Mouse (Mus musculus) adrenal gland, postnatal 25 days (tissue): ENCODE data around the gene H2al1h. TPM values are rescaled to one million over a fixed set of nuclear protein-coding genes. Genes with fewer than 3 reads are reported as not detected.
"Not testable (repeated sequence)": the region's sequence is repeated elsewhere in the genome, so short reads cannot be mapped to it uniquely, and the experiment has no call there.

Experiments
- DNase-seq: peaks from one replicate; pipeline ENCODE4 v3.0.0; 2021; ENCODE audit warnings: mixed read lengths
- long read RNA-seq: library from polyadenylated mRNA; stranded (forward); transcript quantifications from one replicate; pipeline ENCODE4 v2.0.0, GENCODE M21; 2021
- total RNA-seq: library from RNA; stranded (reverse); gene quantifications from 2 replicates; pipeline ENCODE4 v1.2.3, GENCODE M21; 2021

Gene H2al1h
- not detected in 2 replicates for total RNA-seq
- long read RNA-seq: 0 reads

- DNase-seq: not testable (repeated sequence)
These were observed at the start of gene H2al1h for GRCm38 (mm10) chrX:11321192-11321591. H2al1h (plus strand) TSS chrX:11321492.

DNA sequence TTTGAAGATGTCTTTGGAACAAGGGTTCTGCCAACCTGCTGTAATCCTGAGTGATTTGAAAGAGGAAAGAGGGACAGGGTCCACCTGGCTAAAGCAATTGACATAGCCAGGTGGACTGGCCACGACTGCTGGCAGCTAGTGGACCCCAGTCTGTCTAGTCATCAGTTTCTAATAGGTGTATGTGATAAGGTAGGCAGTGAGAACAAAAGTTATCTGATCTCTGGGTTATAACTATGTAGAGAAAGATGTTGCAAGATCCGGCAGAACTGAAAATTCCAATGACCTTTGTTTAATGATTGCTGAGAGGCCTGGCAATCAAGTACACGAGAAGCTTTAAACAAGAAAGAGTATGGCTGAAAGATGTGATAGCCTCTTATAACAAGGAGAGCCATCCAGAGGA, 48.1 kb upstream of the H2al1h start:
- no peak for DNase-seq

GRCm38 (mm10) chrX:11277083-11277482, 44.2 kb upstream of the H2al1h start:
- no peak for DNase-seq

- DNase-seq: no peak
These were observed 40.6 kb upstream of the H2al1h start for GRCm38 (mm10) chrX:11280741-11281140.

GRCm38 (mm10) chrX:11288306-11288882, 32.9 kb upstream of the H2al1h start:
- no peak for DNase-seq

DNA sequence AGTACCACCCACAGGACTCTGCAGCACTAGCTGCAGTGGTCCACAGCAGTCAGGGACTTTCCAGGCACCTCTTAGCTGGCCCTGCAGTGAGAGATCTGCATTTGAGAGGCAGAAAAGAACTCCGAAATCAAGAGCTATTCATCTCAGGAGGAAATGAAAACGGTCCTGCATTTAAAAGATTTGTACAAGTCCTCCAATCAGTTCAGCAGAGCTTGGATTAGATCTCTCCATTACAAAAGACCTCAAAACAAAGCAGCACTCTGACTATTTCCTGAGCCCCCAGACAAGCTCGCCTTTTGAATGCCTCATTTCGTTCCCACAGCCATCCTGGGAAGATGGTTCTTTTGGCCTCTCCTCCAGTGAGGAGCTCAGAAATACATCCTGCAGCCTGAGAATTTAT, 32.0 kb upstream of the H2al1h start:
- DNase-seq: no peak

DNA sequence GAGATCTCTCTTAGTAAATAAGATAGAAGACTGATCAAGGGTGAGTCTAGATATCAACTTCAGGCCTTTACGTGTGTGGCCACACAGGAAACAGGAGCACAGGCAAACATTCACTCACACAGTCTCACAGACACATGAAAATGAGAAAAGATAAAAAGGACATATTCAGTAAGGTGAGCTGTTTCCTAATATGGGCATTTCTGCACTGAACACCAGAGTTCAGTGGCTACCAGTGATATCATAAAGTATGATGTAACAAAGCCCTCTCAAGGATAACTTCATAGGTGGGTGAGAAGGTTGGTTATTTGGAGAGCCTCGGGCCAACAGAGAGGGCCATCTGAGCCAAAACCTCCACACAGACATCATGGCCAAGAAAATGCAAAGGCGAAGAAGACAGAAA, 22.3 kb upstream of the H2al1h start, which contains the start of gene H2al1a:
Gene H2al1a, plus strand, starts transcription at position 301 of the 400 bp plus-strand sequence.
- not testable (repeated sequence) for DNase-seq

GRCm38 (mm10) chrX:11302132-11302531, 19.2 kb upstream of the H2al1h start, which contains the start of gene H2al1b:
H2al1b (plus strand) TSS chrX:11302432.
- DNase-seq: not testable (repeated sequence)

- DNase-seq: not testable (repeated sequence)
These were observed 15.9 kb upstream of the H2al1h start, which contains the start of gene H2al1c for GRCm38 (mm10) chrX:11305355-11305754. H2al1c (plus strand) TSS chrX:11305655.

DNA sequence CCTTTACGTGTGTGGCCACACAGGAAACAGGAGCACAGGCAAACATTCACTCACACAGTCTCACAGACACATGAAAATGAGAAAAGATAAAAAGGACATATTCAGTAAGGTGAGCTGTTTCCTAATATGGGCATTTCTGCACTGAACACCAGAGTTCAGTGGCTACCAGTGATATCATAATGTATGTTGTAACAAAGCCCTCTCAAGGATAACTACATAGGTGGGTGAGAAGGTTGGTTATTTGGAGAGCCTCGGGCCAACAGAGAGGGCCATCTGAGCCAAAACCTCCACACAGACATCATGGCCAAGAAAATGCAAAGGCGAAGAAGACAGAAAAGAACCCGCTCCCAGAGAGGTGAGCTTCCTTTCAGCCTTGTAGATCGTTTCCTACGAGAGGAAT, 12.8 kb upstream of the H2al1h start, which contains the start of gene H2al1d:
Gene H2al1d, plus strand, starts transcription at position 301 of the 400 bp plus-strand sequence.
- DNase-seq: not testable (repeated sequence)

GRCm38 (mm10) chrX:11311634-11312033, 9.7 kb upstream of the H2al1h start, which contains the start of gene H2al1e:
H2al1e (plus strand) TSS chrX:11311934.
- DNase-seq: not testable (repeated sequence)

GRCm38 (mm10) chrX:11314858-11315257, 6.4 kb upstream of the H2al1h start, which contains the start of gene H2al1f:
H2al1f (plus strand) TSS chrX:11315158.
- DNase-seq: not testable (repeated sequence)

DNA sequence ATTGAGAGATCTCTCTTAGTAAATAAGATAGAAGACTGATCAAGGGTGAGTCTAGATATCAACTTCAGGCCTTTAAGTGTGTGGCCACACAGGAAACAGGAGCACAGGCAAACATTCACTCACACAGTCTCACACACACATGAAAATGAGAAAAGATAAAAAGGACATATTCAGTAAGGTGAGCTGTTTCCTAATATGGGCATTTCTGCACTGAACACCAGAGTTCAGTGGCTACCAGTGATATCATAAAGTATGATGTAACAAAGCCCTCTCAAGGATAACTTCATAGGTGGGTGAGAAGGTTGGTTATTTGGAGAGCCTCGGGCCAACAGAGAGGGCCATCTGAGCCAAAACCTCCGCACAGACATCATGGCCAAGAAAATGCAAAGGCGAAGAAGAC, 3.3 kb upstream of the H2al1h start, which contains the start of gene H2al1g:
Gene H2al1g, plus strand, starts transcription at position 301 of the 400 bp plus-strand sequence.
- not testable (repeated sequence) for DNase-seq

GRCm38 (mm10) chrX:11324359-11324758, 3.1 kb downstream of the H2al1h start, which contains the start of gene H2al1i:
H2al1i (plus strand) TSS chrX:11324659.
- not testable (repeated sequence) for DNase-seq

GRCm38 (mm10) chrX:11327522-11327921, 6.2 kb downstream of the H2al1h start, which contains the start of gene H2al1j:
H2al1j (plus strand) TSS chrX:11327822.
- not testable (repeated sequence) for DNase-seq

- DNase-seq: no peak
These were observed 24.5 kb downstream of the H2al1h start for GRCm38 (mm10) chrX:11345762-11346161.

GRCm38 (mm10) chrX:11346756-11347155, 25.5 kb downstream of the H2al1h start:
- no peak for DNase-seq

DNA sequence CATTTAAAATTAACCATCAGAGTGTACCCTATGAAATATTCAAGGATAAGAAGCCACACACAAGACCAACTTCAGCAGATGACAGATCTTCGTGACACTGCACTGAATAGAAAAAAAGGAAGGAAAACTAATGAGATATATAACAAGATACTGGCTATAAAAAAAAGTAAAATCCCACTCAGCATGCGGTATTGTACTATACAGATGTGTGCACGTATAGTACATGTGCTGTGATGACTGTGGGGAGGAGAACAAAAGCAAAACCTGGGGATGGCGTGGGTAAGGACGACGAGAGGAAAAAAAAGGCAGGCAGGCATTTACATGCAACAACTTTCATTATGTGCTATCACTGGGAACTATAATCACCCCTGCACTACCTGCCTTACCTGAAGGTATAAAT, 39.5 kb downstream of the H2al1h start:
- no peak for DNase-seq

- DNase-seq: no peak
These were observed 40.0 kb downstream of the H2al1h start for GRCm38 (mm10) chrX:11361261-11361660.

DNA sequence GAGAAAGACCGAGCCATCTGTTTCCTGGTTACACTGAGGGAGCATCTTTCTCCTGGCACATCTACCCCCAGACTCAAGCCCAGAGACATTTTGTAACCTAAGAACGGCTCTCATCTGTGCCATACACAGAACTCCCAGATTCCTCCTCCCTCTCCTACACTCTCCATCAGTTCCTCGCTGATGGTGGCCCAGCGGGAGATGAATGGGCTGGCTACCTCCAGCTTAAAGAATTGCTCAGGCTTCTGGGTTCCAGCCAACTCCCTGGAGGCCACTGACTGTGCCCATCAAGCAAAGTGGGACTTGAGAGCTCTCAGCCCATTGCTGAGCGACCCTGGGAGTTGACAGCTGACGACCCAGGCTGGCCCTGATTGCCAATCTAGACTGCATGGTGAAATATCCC, 42.6 kb downstream of the H2al1h start:
- peak; percentile 5 for DNase-seq

GRCm38 (mm10) chrX:11365151-11365550, 43.9 kb downstream of the H2al1h start:
- DNase-seq: no peak
